Mouse (Mus musculus): ENCODE results near the gene Stab1.

Gene Stab1

GRCm38 (mm10) chr14:31168425-31168824 is at the start of gene Stab1:
Gene Stab1, minus strand, starts transcription at chr14:31168641.
- DNase-seq = peak; percentile 59

- peak; percentile 76 for DNase-seq
These were observed 49.2 kb upstream of the Stab1 start, which contains the start of gene Sema3g for GRCm38 (mm10) chr14:31217666-31218065. Gene Sema3g, plus strand, starts transcription at chr14:31217860.

GRCm38 (mm10) chr14:31216846-31217245 is 48.4 kb upstream of the Stab1 start, which contains the start of gene Nisch:
Gene Nisch, minus strand, starts transcription at chr14:31216946.
- DNase-seq = no peak

GRCm38 (mm10) chr14:31215157-31216002 is 46.9 kb upstream of the Stab1 start:
- DNase-seq = peak; percentile 52

- no peak for DNase-seq
These were observed 46.2 kb upstream of the Stab1 start for GRCm38 (mm10) chr14:31214684-31215083.

GRCm38 (mm10) chr14:31213868-31214267 is 45.4 kb upstream of the Stab1 start:
- no peak for DNase-seq

GRCm38 (mm10) chr14:31212499-31212898 is 44.1 kb upstream of the Stab1 start:
- DNase-seq = no peak

- DNase-seq = no peak
These were observed 43.4 kb upstream of the Stab1 start for GRCm38 (mm10) chr14:31211854-31212253.

- no peak for DNase-seq
These were observed 40.7 kb upstream of the Stab1 start for GRCm38 (mm10) chr14:31209133-31209557.

GRCm38 (mm10) chr14:31208084-31208483 is 39.6 kb upstream of the Stab1 start, which contains the start of gene Tnnc1:
Gene Tnnc1, plus strand, starts transcription at chr14:31208312.
- DNase-seq = no peak

GRCm38 (mm10) chr14:31207070-31207830 is 38.8 kb upstream of the Stab1 start:
- peak; percentile 36 for DNase-seq

GRCm38 (mm10) chr14:31206472-31206981 is 38.1 kb upstream of the Stab1 start:
- DNase-seq = peak; percentile 95

- peak; percentile 64 for DNase-seq
These were observed 37.4 kb upstream of the Stab1 start for GRCm38 (mm10) chr14:31205562-31206467.

- no peak for DNase-seq
These were observed 36.8 kb upstream of the Stab1 start for GRCm38 (mm10) chr14:31205244-31205561.

GRCm38 (mm10) chr14:31204844-31205243 is 36.4 kb upstream of the Stab1 start:
- DNase-seq = no peak

- no peak for DNase-seq
These were observed 31.6 kb upstream of the Stab1 start for GRCm38 (mm10) chr14:31200038-31200437.

- no peak for DNase-seq
These were observed 31.2 kb upstream of the Stab1 start for GRCm38 (mm10) chr14:31199599-31199998.

- no peak for DNase-seq
These were observed 29.4 kb upstream of the Stab1 start for GRCm38 (mm10) chr14:31197547-31198516.

GRCm38 (mm10) chr14:31195968-31196367 is 27.5 kb upstream of the Stab1 start:
- no peak for DNase-seq

GRCm38 (mm10) chr14:31195521-31195920 is 27.1 kb upstream of the Stab1 start:
- DNase-seq = no peak

- DNase-seq = peak; percentile 73
These were observed 26.6 kb upstream of the Stab1 start for GRCm38 (mm10) chr14:31194891-31195513.

Data from kidney, adult 11 months (tissue).